Mouse (Mus musculus) left cerebral cortex, adult 2 months (tissue): ENCODE data around the gene Ugt1a6b. TPM values are rescaled to one million over a fixed set of nuclear protein-coding genes. Genes with fewer than 3 reads are reported as not detected.
"Not testable (repeated sequence)": the region's sequence is repeated elsewhere in the genome, so short reads cannot be mapped to it uniquely, and the experiment has no call there.

Experiments used
- DNase-seq, 2 experiments: peaks; one replicate each; pipeline ENCODE4 v3.0.0; 2021 to 2022; ENCODE audit warnings: low spot score in 2 of 2, mixed read lengths in 1 of 2; ENCODE audit errors: extremely low spot score in 1 of 2
- H3K27ac ChIP-seq: fragments of 200-600 bp; 2 replicates; pipeline ENCODE4 v1.8.1; 2022
- H3K4me3 ChIP-seq: fragments of 200-600 bp; 2 replicates; pipeline ENCODE4 v1.8.1; 2022
- CTCF ChIP-seq: fragments of 200-600 bp; IDR thresholded peaks from 2 replicates; pipeline ENCODE4 v1.8.1; 2022; ENCODE audit warnings: antibody characterized with exemption, mild to moderate bottlenecking, moderate library complexity
- intact Hi-C: fragments of 180-260 bp; cut with DNase I; formaldehyde crosslinking; loops from one replicate; pipeline ENCODE4 v1.15.1; 2025
- total RNA-seq, 2 experiments: library from RNA; stranded (reverse); gene quantifications; 2 replicates each; pipeline ENCODE4 v1.2.3; 2021

The Ugt1a6b gene
- total RNA-seq, 2 experiments from 2014 or later, result not detected

GRCm38 (mm10) chr1:88104667-88105430 is 1.8 kb downstream of the Ugt1a6b start:
- no peak for DNase-seq
- no peak for TF ChIP-seq CTCF
- no peak overlapping the region for H3K4me3 ChIP-seq
- intact Hi-C loops, result no loop called here
- no peak overlapping the region for H3K27ac ChIP-seq

- no peak for DNase-seq
- Histone ChIP-seq H3K27ac (no peak overlapping the region), H3K4me3 (no peak overlapping the region)
- TF ChIP-seq CTCF, result no peak
- intact Hi-C loops, result no loop called here
These were observed 2.6 kb downstream of the Ugt1a6b start for GRCm38 (mm10) chr1:88105656-88106055.

GRCm38 (mm10) chr1:88109027-88109557 is 6.0 kb downstream of the Ugt1a6b start:
- intact Hi-C loops, DNase-seq, H3K27ac ChIP-seq, H3K4me3 ChIP-seq: not testable (repeated sequence)

GRCm38 (mm10) chr1:88109604-88110003 is 6.6 kb downstream of the Ugt1a6b start:
- H3K4me3 ChIP-seq, H3K27ac ChIP-seq, DNase-seq: not testable (repeated sequence)
- intact Hi-C loops, result loop anchor here (10.0 kb wide), 1 partner anchor 95 kb away; no protein-coding TSS in a partner anchor

GRCm38 (mm10) chr1:88112769-88113168 is 9.7 kb downstream of the Ugt1a6b start:
- not testable (repeated sequence) for DNase-seq, H3K27ac ChIP-seq, H3K4me3 ChIP-seq
- intact Hi-C loops, result loop anchor here (10.0 kb wide), 1 partner anchor 98 kb away; no protein-coding TSS in a partner anchor

- DNase-seq, intact Hi-C loops: not testable (repeated sequence)
- peak; percentile 19 for TF ChIP-seq CTCF
These were observed 17.5 kb downstream of the Ugt1a6b start for GRCm38 (mm10) chr1:88120550-88120949.

GRCm38 (mm10) chr1:88121521-88121920 is 18.5 kb downstream of the Ugt1a6b start:
- intact Hi-C loops, H3K4me3 ChIP-seq, DNase-seq, H3K27ac ChIP-seq: not testable (repeated sequence)
- peak; percentile 20 for TF ChIP-seq CTCF

More at GRCm38 (mm10) chr1:88120550-88120949, 17.5 kb downstream of the Ugt1a6b start:
- H3K27ac ChIP-seq, H3K4me3 ChIP-seq: not testable (repeated sequence)

- H3K4me3 ChIP-seq, intact Hi-C loops: not testable (repeated sequence)
- peak; percentile 11 for TF ChIP-seq CTCF
These were observed 22.8 kb downstream of the Ugt1a6b start for GRCm38 (mm10) chr1:88125827-88126360.

GRCm38 (mm10) chr1:88129091-88129490 is 26.0 kb downstream of the Ugt1a6b start:
- DNase-seq, H3K27ac ChIP-seq, H3K4me3 ChIP-seq, intact Hi-C loops: not testable (repeated sequence)

More at GRCm38 (mm10) chr1:88125827-88126360, 22.8 kb downstream of the Ugt1a6b start:
- not testable (repeated sequence) for H3K27ac ChIP-seq, DNase-seq

GRCm38 (mm10) chr1:88130223-88130622 is 27.2 kb downstream of the Ugt1a6b start:
- DNase-seq, intact Hi-C loops, H3K4me3 ChIP-seq, H3K27ac ChIP-seq: not testable (repeated sequence)

- intact Hi-C loops, result no loop called here
- DNase-seq, result no peak
- Histone ChIP-seq H3K4me3 (no peak overlapping the region), H3K27ac (no peak overlapping the region)
- no peak for TF ChIP-seq CTCF
These were observed 30.9 kb downstream of the Ugt1a6b start for GRCm38 (mm10) chr1:88133908-88134456.

- H3K27ac ChIP-seq, intact Hi-C loops, H3K4me3 ChIP-seq, DNase-seq: not testable (repeated sequence)
These were observed 31.5 kb downstream of the Ugt1a6b start, which contains the start of gene Ugt1a6a for GRCm38 (mm10) chr1:88134457-88135011. Gene Ugt1a6a (plus strand): TSS chr1:88134809.

GRCm38 (mm10) chr1:88135229-88135904 is 32.3 kb downstream of the Ugt1a6b start:
- intact Hi-C loops, DNase-seq, H3K27ac ChIP-seq, H3K4me3 ChIP-seq: not testable (repeated sequence)
